Mouse (Mus musculus) megakaryocyte-erythroid progenitor cell, adult 5 weeks (primary cell): ENCODE measurements around the gene Edem2. TPM values are rescaled to one million over a fixed set of nuclear protein-coding genes. Genes with fewer than 3 reads are reported as not detected.

Experiments used
- polyA plus RNA-seq: library from polyadenylated mRNA; stranded (reverse); fragments of >175 nt; gene quantifications from 2 replicates; pipeline ENCODE4 v1.2.3, GENCODE M21; 2012

Edem2 gene
- 103 and 158 TPM in 2 replicates for polyA plus RNA-seq

GRCm38 (mm10) chr2:155729158-155729645, at the start of gene Edem2:
TSS of gene Edem2 (minus strand) at chr2:155729475.

DNA sequence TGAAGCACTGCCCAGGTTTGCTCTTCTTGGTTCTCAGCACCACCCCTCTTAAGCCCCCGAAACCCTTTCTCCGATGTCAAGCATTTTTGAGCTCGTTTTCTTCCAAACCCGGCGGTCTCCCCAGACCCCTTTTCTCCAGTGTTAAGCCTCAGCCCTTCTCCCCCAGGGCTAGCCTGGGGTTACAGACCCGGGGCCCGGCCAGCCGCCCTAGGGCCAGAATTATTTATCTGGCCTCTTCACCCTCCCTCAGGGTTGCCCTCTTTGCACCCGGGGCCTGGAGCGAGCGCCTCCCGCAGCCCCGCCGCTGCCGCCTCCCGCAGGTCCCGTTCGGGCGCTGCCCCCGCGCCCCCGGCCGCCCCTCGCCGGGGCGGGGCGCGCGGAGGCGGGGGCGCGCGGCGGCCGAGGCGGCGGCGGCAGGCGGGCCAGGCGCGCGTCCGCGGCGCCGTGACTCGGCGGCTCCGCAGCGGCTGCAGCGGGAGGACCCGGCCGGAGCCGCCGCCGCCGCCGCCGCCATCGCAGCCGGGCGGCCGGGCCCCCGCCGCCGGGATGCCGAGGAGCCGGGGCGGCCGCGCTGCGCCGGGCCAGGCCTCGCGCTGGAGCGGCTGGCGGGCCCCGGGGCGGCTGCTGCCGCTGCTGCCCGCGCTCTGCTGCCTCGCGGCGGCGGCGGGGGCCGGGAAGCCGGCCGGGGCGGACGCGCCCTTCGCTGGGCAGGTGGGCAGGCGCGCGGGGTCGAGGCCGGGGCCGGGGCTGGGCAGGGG, 45.8 kb upstream of the Edem2 start, which contains the start of gene Mmp24:
TSS of gene Mmp24 (plus strand) at position 416 of the 758 bp plus-strand sequence.

GRCm38 (mm10) chr2:155751014-155751786, 21.9 kb upstream of the Edem2 start, which contains the start of gene Procr:
TSS of gene Procr (plus strand) at chr2:155751117.

DNA sequence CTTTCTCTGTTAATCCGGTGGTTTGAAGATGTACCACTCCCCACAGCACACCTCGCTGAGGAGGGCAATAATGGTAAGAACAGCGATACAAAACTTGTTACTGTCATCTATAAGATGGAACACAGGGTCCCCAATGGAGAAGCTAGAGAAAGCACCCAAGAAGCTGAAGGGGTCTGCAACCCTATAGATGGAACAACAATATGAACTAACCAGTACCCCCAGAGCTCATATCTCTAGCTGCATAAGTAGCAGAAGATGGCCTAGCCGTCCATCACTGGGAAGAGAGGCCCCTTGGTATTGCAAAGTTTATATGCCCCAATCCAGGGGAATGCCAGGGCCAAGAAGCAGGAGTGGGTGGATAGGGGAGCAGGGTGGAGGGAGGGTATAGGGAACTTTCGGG, 6.5 kb upstream of the Edem2 start, which contains the start of gene Gm17581:
TSS of gene Gm17581 (minus strand) at position 101 of the 400 bp plus-strand sequence.

DNA sequence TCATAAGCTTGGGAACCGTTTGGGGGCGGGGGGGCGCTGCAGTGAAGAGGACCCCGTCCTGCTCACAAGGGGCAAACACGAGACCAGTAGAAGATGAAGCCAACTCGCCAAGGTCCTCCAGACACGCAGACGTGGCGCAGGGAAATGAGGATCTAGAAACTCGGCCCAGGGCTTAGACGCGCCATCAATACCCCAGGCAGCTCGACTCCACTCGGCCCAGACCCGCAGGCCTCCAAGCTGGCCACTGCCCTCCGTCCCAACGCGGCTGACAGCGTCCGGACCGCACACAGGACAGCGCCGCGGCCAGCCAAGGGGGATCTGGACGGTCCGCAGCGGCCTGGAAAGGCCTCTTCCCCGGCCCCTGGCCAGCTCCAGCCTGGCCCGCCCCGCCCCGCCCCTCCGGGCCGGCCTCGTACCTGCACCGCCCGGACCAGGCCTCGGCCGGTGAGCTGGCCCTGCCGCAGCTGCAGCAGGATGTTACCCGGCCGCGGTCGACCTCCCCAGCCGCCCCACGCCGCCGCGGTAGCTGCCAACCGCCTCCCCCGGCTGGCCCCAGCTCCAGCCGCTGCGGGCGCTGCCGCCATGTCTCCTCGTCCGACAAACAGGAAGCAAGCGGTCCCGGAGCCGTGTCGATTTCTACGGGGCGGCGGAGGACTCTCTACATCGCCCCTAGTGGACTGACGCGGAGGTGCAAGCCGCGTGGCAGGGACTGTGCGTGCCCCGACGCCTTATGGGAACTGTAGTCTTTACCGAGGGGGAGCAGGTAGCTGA, 37.4 kb downstream of the Edem2 start, which contains the start of gene Trpc4ap:
TSS of gene Trpc4ap (minus strand) at position 662 of the 771 bp plus-strand sequence.

Other genes starting within 250 kb of the Edem2 start
- 7.5 and 10.4 TPM in 2 replicates for gene Acss2, start 211.5 kb downstream of the Edem2 start, polyA plus RNA-seq
- gene Ggt7, start 211.2 kb downstream of the Edem2 start, polyA plus RNA-seq: 0.38 and 0.43 TPM in 2 replicates
- 16.0 and 16.6 TPM in 2 replicates for gene Gss, start 136.7 kb downstream of the Edem2 start, polyA plus RNA-seq
- 0.11 and 0.34 TPM in 2 replicates for gene Myh7b, start 118.3 kb downstream of the Edem2 start, polyA plus RNA-seq
- 90.8 and 99.6 TPM in 2 replicates for gene Trpc4ap, start 37.1 kb downstream of the Edem2 start, polyA plus RNA-seq
- not detected in 2 replicates for gene Gm17581, start 6.4 kb upstream of the Edem2 start, polyA plus RNA-seq
- 2.4 and 2.9 TPM in 2 replicates for gene Procr, start 21.6 kb upstream of the Edem2 start, polyA plus RNA-seq
- 0.02 TPM in 1 of 2 replicates, not detected in the other for gene Mmp24, start 45.9 kb upstream of the Edem2 start, polyA plus RNA-seq
- 29.8 and 30.1 TPM in 2 replicates for gene BC029722, start 90.0 kb upstream of the Edem2 start, polyA plus RNA-seq
- 253 and 257 TPM in 2 replicates for gene Eif6, start 97.5 kb upstream of the Edem2 start, polyA plus RNA-seq
- gene Fam83c, start 105.4 kb upstream of the Edem2 start, polyA plus RNA-seq: 0.05 TPM in 1 of 2 replicates, not detected in the other
- 6.4 and 7.2 TPM in 2 replicates for gene Uqcc1, start 200.8 kb upstream of the Edem2 start, polyA plus RNA-seq
- gene Gm15557, start 211.3 kb upstream of the Edem2 start, polyA plus RNA-seq: not detected in 2 replicates
- gene Gdf5, start 215.9 kb upstream of the Edem2 start, polyA plus RNA-seq: not detected in 2 replicates
- 24.5 and 39.8 TPM in 2 replicates for gene Cep250, start 227.0 kb upstream of the Edem2 start, polyA plus RNA-seq